Mouse (Mus musculus) adrenal gland, adult 18-20 months (tissue): ENCODE measurements at regions not wholly inside any gene's neighbourhood (a gene's known extent, or its start where the extent isn't known, plus 50 kb on each side); places are given as distances from the start of the nearest gene placed in this dataset.

Source experiments
- DNase-seq, 2 experiments: peaks; one replicate each; pipeline ENCODE4 v3.0.0; 2021 to 2022; ENCODE audit warnings: low spot score in 2 of 2

- no peak for DNase-seq
Measured at GRCm38 (mm10) chr4:87570470-87570891, 340.2 kb upstream of the Slc24a2 start.

DNA sequence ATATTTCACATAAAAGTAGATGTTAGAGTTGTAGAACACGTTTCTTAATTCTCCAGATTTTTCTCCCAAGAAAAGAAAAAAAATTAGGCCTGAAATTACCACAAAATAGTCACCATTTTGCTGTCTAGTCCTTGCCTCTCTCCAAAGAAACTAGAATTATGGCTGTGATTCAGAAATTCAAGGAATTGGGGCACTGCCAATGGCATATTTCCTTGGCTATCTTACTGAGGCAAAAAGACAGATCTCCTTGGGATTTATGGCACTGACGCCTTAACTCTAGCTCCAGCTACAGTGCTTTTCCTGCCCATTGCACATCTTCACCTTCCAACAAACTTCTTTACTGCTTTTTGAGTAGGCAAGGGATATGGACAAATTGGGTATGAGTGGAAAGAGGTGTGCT lies 336.3 kb upstream of the Slc24a2 start:
- peak in 1 of 2 experiments; percentile 19 for DNase-seq

DNA sequence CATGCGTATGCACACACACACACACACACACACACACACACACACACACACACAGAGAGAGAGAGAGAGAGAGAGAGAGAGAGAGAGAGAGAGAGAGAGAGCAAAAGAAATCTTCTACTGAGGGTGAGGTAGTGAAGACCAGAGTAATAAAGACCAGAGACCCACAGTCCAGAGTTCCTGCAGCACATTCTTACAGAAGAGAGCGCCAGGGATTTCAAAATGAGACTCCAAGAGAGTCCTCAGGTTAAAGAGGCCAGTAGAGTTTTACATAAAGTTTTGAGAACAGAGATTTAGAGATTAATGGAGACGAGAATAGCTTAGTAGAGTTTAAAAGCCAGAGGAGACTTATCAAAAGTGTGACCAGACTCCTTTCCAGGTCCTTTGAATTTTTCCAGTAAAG lies 324.6 kb upstream of the Slc24a2 start:
- DNase-seq: no peak
